Mouse (Mus musculus) myocyte (in vitro differentiated cells): ENCODE measurements around the gene Prrt4.

Experiments
- POLR2A ChIP-seq: IDR thresholded peaks from one replicate; pipeline ENCODE4 v1.6.1; 2011; ENCODE audit warnings: low read depth, mild to moderate bottlenecking, control low read depth, moderate library complexity; ENCODE audit not compliant: insufficient read length
- POLR2AphosphoS2 ChIP-seq: IDR thresholded peaks from one replicate; pipeline ENCODE4 v1.6.1; 2011; ENCODE audit warnings: low read depth, control low read depth; ENCODE audit not compliant: insufficient read length
- REST ChIP-seq: IDR thresholded peaks from one replicate; pipeline ENCODE4 v1.6.1; 2011; ENCODE audit warnings: mild to moderate bottlenecking, control low read depth, moderate library complexity; ENCODE audit not compliant: insufficient read depth, insufficient read length
- USF1 ChIP-seq: IDR thresholded peaks from one replicate; pipeline ENCODE4 v1.6.1; 2011; ENCODE audit warnings: low read depth, mild to moderate bottlenecking, control low read depth, moderate library complexity

- TF ChIP-seq POLR2A: no peak
- TF ChIP-seq USF1: no peak
- TF ChIP-seq POLR2AphosphoS2: no peak
- no peak for TF ChIP-seq REST
Observed at GRCm38 (mm10) chr6:29215181-29215580, 35.8 kb upstream of the Prrt4 start.
